Mouse (Mus musculus) thymus, adult 2 months (tissue): ENCODE data around the gene Serpina1e.

ENCODE experiments used
- CTCF ChIP-seq: fragments of 200-500 bp; IDR thresholded peaks from 2 replicates; pipeline ENCODE4 v1.5.1; 2012; ENCODE audit warnings: mild to moderate bottlenecking, control low read depth, low read length, moderate library complexity, borderline replicate concordance; ENCODE audit not compliant: control insufficient read depth, poor library complexity, insufficient read depth; ENCODE audit errors: extremely low read depth
- POLR2A ChIP-seq: fragments of 200-500 bp; IDR thresholded peaks from 2 replicates; pipeline ENCODE4 v1.6.1; 2012; ENCODE audit warnings: mild to moderate bottlenecking, low read length, control low read depth, moderate library complexity; ENCODE audit not compliant: control insufficient read depth, poor library complexity, insufficient read depth; ENCODE audit errors: extremely low read depth

DNA sequence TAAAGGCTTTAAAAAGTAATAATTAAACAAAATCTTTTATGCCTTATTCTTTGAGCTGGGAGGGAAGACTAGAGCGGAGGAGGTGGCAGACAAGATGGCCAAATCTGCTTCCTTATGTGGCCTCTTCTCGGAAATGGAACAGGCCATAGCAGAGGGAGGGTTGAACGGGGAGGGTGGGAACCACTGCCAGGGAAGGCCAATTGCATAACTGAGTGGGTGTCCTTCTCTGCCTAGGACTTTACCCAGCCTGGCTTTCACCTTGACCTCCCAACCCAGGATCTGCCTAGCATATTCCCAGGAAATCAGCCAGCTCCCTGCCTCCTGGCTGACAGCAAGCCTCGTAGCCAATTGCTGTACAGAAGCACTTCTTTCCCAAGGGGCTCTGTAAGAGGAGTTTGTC is 4.5 kb upstream of the Serpina1e start:
- TF ChIP-seq CTCF (no peak), POLR2A (no peak)
